Mouse (Mus musculus): ENCODE results near the gene Gtf2ird1. TPM values are rescaled to one million over a fixed set of nuclear protein-coding genes. Genes with fewer than 3 reads are reported as not detected.

Gtf2ird1 gene
- polyA plus RNA-seq, 1 experiment from 2014 or later: 141 TPM

DNA sequence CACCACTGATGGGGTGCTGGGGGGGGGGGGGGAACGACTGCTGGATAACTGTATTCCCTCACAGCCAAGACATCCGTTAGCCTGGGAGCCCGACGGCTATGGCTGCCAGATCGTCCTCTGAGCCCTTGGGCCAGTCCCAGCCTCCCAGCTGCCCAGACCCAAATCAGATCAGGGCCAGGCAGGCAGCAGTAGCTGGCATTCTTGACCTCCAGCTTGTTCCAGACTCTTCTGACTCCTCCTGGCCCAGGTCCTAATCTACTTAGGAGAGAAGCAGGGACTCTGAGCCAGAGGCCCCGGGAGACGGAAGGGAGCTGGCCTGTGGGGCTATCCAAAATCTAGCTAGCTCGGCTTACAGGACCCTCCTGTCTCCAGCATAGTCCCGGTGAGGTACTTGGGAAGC, 35.5 kb downstream of the Gtf2ird1 start:
- H3K9ac ChIP-seq: no peak overlapping the region
- no peak overlapping the region for H3K4me2 ChIP-seq (replicated peaks)
- no peaks in the 10 kb centered on the region for H3K27me3 ChIP-seq
- H3K9me3 ChIP-seq: peaks cover 8% of the 10 kb centered on the region; the same call in 1 of the 2 replicates
- 55% methylated on average over 9 of the region's 9 CpGs for WGBS
- H3K4me1 ChIP-seq: peaks cover 22% of the 10 kb centered on the region
- no peak overlapping the region for H3K4me3 ChIP-seq
- peak overlapping the region; percentile 49; the same call in 1 of the 2 replicates for H3K27ac ChIP-seq
- H3K36me3 ChIP-seq: peaks cover 54% of the 10 kb centered on the region
- ATAC-seq (ENCODE audit: low FRiP score, low read depth): no peak

DNA sequence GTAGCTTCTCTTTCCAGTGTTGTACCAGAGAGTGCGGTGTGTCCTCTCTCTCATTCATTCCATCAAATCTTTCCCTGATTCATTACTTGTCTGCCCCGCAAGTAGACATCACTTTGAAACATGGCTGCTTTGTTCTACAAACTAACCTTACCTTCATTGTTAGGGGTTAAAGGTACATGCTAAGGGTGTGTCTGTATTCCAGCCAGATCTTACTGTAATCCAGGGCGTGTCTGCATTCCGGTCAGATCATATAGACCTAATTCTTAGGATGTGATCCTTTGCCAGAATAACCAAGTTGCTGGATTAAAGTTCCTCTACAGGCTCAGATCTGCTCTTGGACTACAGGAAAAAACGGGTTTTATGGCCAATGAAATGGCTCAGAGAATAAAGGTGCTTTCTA, 36.8 kb downstream of the Gtf2ird1 start:
- Histone ChIP-seq H3K36me3 (peaks cover 60% of the 10 kb centered on the region), H3K27ac (no peak overlapping the region)
- 90% methylated on average over 5 of the region's 5 CpGs for WGBS

GRCm38 (mm10) chr5:134418315-134419074, 38.0 kb downstream of the Gtf2ird1 start:
- 93% methylated on average over 6 of the region's 6 CpGs for WGBS
- Histone ChIP-seq H3K27ac (no peak overlapping the region), H3K9me3 (peaks cover 8% of the 10 kb centered on the region; the same call in 1 of the 2 replicates), H3K27me3 (no peaks in the 10 kb centered on the region), H3K4me1 (peaks cover 22% of the 10 kb centered on the region), H3K4me2 (replicated peaks) (no peak overlapping the region), H3K9ac (no peak overlapping the region), H3K4me3 (no peak overlapping the region), H3K36me3 (peaks cover 63% of the 10 kb centered on the region)
- no peak for ATAC-seq (ENCODE audit: low FRiP score, low read depth)

More for the DNA sequence above, 36.8 kb downstream of the Gtf2ird1 start:
- no peaks in the 10 kb centered on the region for H3K27me3 ChIP-seq
- H3K9me3 ChIP-seq: peaks cover 8% of the 10 kb centered on the region; the same call in 1 of the 2 replicates
- ATAC-seq (ENCODE audit: low FRiP score, low read depth): no peak
- no peak overlapping the region for H3K9ac ChIP-seq
- no peak overlapping the region for H3K4me3 ChIP-seq
- no peak overlapping the region for H3K4me2 ChIP-seq (replicated peaks)
- H3K4me1 ChIP-seq: peaks cover 22% of the 10 kb centered on the region

DNA sequence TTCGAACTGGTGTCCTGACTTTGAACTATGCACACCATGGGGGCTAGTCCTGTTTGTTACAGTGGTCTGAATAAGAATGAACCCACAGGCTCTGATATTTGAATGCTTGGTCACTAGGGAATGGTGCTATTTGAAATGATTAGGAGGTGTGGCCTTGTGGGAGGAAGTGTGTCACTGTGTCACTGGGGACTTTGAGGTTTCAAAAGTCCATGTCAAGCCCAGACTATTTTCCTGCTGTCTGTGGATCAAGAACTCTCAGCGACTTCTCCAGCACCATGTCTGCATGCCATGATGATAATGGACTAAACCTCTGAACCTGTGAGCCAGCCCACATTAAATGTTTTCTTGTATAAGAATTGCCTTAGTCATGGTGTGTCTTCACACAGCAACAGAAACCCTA, 44.2 kb downstream of the Gtf2ird1 start:
- H3K9me3 ChIP-seq: no peaks in the 10 kb centered on the region
- H3K36me3 ChIP-seq: peaks cover 94% of the 10 kb centered on the region
- no peak overlapping the region for H3K4me2 ChIP-seq (replicated peaks)
- no peak overlapping the region for H3K4me3 ChIP-seq
- 99% methylated on average over 2 of the region's 2 CpGs for WGBS
- H3K4me1 ChIP-seq: no peaks in the 10 kb centered on the region
- H3K9ac ChIP-seq: no peak overlapping the region
- no peak overlapping the region for H3K27ac ChIP-seq
- ATAC-seq (ENCODE audit: low FRiP score, low read depth): no peak
- no peaks in the 10 kb centered on the region for H3K27me3 ChIP-seq

- Histone ChIP-seq H3K4me1 (no peaks in the 10 kb centered on the region), H3K9ac (no peak overlapping the region), H3K9me3 (no peaks in the 10 kb centered on the region), H3K4me2 (replicated peaks) (no peak overlapping the region), H3K27ac (no peak overlapping the region), H3K4me3 (no peak overlapping the region), H3K27me3 (no peaks in the 10 kb centered on the region), H3K36me3 (peaks cover 94% of the 10 kb centered on the region)
- 92% methylated on average over 7 of the region's 7 CpGs for WGBS
- peak; percentile 32; the same call in 1 of the 2 replicates for ATAC-seq (ENCODE audit: low FRiP score, low read depth)
Measured at GRCm38 (mm10) chr5:134410307-134410836, 46.1 kb downstream of the Gtf2ird1 start.

- H3K27me3 ChIP-seq: no peaks in the 10 kb centered on the region
Measured at GRCm38 (mm10) chr5:134409606-134410306, 46.8 kb downstream of the Gtf2ird1 start.

DNA sequence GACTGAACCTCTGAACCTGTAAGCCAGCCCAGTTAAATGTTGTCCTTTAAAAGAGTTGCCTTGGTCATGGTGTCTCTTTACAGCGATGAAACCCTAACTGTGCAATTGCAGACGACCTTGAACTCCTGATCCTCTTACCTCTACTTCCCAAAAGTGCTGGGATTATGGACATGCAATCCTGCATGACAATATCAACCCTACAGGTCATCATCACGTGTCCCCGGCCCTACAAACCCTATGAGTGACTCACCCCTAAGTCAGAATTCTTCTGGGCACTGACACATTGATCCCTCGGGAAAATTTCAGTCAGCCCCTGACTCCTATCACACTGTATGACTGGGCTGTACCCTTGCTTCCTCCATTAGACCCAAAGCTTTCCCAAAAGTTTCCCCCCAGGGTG, 48.4 kb downstream of the Gtf2ird1 start:
- ATAC-seq (ENCODE audit: low FRiP score, low read depth): no peak
- WGBS: 94% methylated on average over 5 of the region's 5 CpGs
- Histone ChIP-seq H3K4me1 (no peaks in the 10 kb centered on the region), H3K9ac (no peak overlapping the region), H3K27ac (no peak overlapping the region), H3K27me3 (no peaks in the 10 kb centered on the region), H3K9me3 (no peaks in the 10 kb centered on the region), H3K36me3 (peaks cover 98% of the 10 kb centered on the region), H3K4me3 (no peak overlapping the region), H3K4me2 (replicated peaks) (no peak overlapping the region)

More at GRCm38 (mm10) chr5:134409606-134410306, 46.8 kb downstream of the Gtf2ird1 start:
- H3K9me3 ChIP-seq: no peaks in the 10 kb centered on the region
- H3K9ac ChIP-seq: no peak overlapping the region
- no peaks in the 10 kb centered on the region for H3K4me1 ChIP-seq
- no peak overlapping the region for H3K27ac ChIP-seq
- peak; percentile 57; the same call in 1 of the 2 replicates for ATAC-seq (ENCODE audit: low FRiP score, low read depth)
- no peak overlapping the region for H3K4me2 ChIP-seq (replicated peaks)
- H3K36me3 ChIP-seq: peaks cover 94% of the 10 kb centered on the region
- no peak overlapping the region for H3K4me3 ChIP-seq
- WGBS: 97% methylated on average over 6 of the region's 6 CpGs

- WGBS: 96% methylated on average over 18 of the region's 18 CpGs
Measured at GRCm38 (mm10) chr5:134401841-134402240, 54.7 kb downstream of the Gtf2ird1 start.

GRCm38 (mm10) chr5:134397434-134398163, 58.9 kb downstream of the Gtf2ird1 start:
- Histone ChIP-seq H3K9me3 (no peaks in the 10 kb centered on the region), H3K36me3 (peaks cover 96% of the 10 kb centered on the region), H3K4me1 (peaks cover 31% of the 10 kb centered on the region), H3K4me2 (replicated peaks) (no peak overlapping the region), H3K27me3 (no peaks in the 10 kb centered on the region), H3K27ac (peak overlapping the region; percentile 10; the same call in 1 of the 2 replicates), H3K4me3 (no peak overlapping the region), H3K9ac (no peak overlapping the region)
- no peak for ATAC-seq (ENCODE audit: low FRiP score, low read depth)
- WGBS: 91% methylated on average over 15 of the region's 15 CpGs

More at GRCm38 (mm10) chr5:134401841-134402240, 54.7 kb downstream of the Gtf2ird1 start:
- no peak overlapping the region for H3K9ac ChIP-seq
- no peak overlapping the region for H3K4me3 ChIP-seq
- no peak overlapping the region for H3K27ac ChIP-seq
- peaks cover 100% of the 10 kb centered on the region for H3K36me3 ChIP-seq
- no peaks in the 10 kb centered on the region for H3K27me3 ChIP-seq
- H3K9me3 ChIP-seq: no peaks in the 10 kb centered on the region
- no peak for ATAC-seq (ENCODE audit: low FRiP score, low read depth)
- H3K4me2 ChIP-seq (replicated peaks): no peak overlapping the region
- peaks cover 5% of the 10 kb centered on the region; the same call in 1 of the 2 replicates for H3K4me1 ChIP-seq

DNA sequence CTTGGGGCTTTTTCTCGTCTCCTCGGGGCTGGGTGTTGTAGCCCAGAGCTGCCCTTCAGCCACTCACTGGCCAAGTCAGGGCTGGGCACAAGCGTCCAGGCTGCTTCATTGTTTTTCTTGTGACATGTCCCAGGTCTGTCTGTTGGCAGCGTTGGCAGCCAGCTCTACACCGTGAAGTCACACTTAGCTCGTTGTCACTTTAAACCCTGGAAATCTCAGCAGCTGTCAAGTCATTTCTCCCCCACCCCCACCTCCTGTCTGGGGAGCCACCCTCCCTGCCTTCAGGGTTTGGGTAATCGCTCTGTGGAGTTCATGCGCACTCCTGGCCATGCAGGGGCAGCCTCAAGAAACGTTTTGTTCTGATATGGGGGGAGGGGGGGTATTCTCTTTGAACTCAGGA, 60.0 kb downstream of the Gtf2ird1 start:
- no peak for ATAC-seq (ENCODE audit: low FRiP score, low read depth)
- no peak overlapping the region for H3K9ac ChIP-seq
- peak overlapping the region; percentile 10 for H3K27ac ChIP-seq
- 59% methylated on average over 9 of the region's 9 CpGs for WGBS
- no peak overlapping the region for H3K4me2 ChIP-seq (replicated peaks)
- peaks cover 96% of the 10 kb centered on the region for H3K36me3 ChIP-seq
- peaks cover 31% of the 10 kb centered on the region for H3K4me1 ChIP-seq
- H3K27me3 ChIP-seq: no peaks in the 10 kb centered on the region
- no peak overlapping the region for H3K4me3 ChIP-seq
- H3K9me3 ChIP-seq: no peaks in the 10 kb centered on the region

DNA sequence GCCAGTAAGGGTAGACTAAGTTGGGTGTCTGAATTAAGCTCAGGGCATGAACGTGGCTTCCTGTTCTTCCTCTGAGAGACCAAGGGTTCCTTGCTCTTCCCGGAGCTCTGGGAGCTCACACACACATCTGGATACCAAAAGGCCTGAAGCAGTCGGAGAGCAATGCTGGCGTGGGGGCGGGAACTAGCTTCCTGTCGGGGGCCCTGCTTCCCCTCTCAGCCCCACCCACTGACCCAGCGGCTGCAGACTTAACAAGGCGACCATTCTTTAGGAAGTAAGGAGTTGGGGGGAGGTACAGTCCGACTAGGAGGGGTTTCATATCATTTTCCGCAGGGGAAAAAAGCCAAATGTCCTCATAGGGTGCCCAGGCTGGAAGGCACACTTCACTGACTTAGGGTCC, 61.9 kb downstream of the Gtf2ird1 start:
- Histone ChIP-seq H3K4me2 (replicated peaks) (peak overlapping the region; percentile 40), H3K27ac (peak overlapping the region; percentile 89), H3K36me3 (peaks cover 96% of the 10 kb centered on the region), H3K9me3 (no peaks in the 10 kb centered on the region), H3K27me3 (no peaks in the 10 kb centered on the region), H3K4me1 (peaks cover 31% of the 10 kb centered on the region), H3K4me3 (peak overlapping the region; percentile 2; the same call in 1 of the 2 replicates), H3K9ac (no peak overlapping the region)
- peak; percentile 88 for ATAC-seq (ENCODE audit: low FRiP score, low read depth)
- WGBS: 4% methylated on average over 10 of the region's 10 CpGs

Data from limb, embryonic 13.5 days (tissue).